Mouse (Mus musculus): ENCODE measurements around the gene Met. TPM values are rescaled to one million over a fixed set of nuclear protein-coding genes. Genes with fewer than 3 reads are reported as not detected.

Met gene
- total and polyA plus RNA-seq, 3 experiments = 0.13 to 0.53 (median 0.26) TPM

DNA sequence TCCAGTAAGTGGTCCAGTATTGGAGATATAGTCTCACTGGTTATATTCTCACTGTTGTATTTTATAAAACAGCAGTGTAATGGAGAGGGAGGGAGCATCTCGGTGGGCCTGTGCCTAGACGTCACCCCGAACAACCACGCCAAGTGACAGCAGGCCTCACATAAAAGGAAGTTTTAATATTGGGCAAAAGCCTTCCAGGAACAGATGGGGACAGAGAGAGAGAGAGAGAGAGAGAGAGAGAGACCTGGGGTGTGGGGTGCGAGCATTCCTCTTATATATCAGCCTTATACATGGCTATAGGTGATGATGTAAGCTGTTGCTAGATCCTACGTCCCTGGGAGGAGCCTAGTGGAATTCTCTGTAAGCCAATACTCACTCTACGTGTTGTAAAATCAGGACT is 90.7 kb downstream of the Met start:
- H3K36me3 ChIP-seq (replicated peaks in 1 of 2; ENCODE audit: control insufficient read depth in 1 of 2, insufficient read depth in 1 of 2, low read length in 1 of 2) = no peaks in the 10 kb centered on the region
- H3K4me1 ChIP-seq (ENCODE audit: control insufficient read depth in 1 of 2, insufficient read depth in 2 of 2) = peaks cover 2 to 16% of the 10 kb centered on the region in 2 experiments; a peak in 2 of 4 replicates
- TF ChIP-seq MYC (IDR thresholded peaks at IDR 0.05; ENCODE audit: low read depth, low read length) (no peak), POLR2A (IDR thresholded peaks at IDR 0.05; ENCODE audit: low read depth, low read length) (no peak), ZMIZ1 (IDR thresholded peaks at IDR 0.05; ENCODE audit: low read depth, low read length) (no peak), CHD1 (IDR thresholded peaks at IDR 0.05; ENCODE audit: low read depth, low read length) (no peak), MAFK (IDR thresholded peaks at IDR 0.05; ENCODE audit: insufficient replicate concordance, low read length) (no peak), MAX (IDR thresholded peaks at IDR 0.05; ENCODE audit: low read length) (no peak), ZNF384 (IDR thresholded peaks at IDR 0.05; ENCODE audit: low read depth, low read length) (no peak), JUN (IDR thresholded peaks at IDR 0.05; ENCODE audit: insufficient read depth, low read depth, low read length) (no peak), BHLHE40 (IDR thresholded peaks at IDR 0.05; ENCODE audit: low read depth, low read length) (no peak), SMC3 (IDR thresholded peaks at IDR 0.05; ENCODE audit: low read depth, low read length) (no peak), ZC3H11A (IDR thresholded peaks at IDR 0.05; ENCODE audit: low read depth, low read length) (no peak), E2F4 (IDR thresholded peaks at IDR 0.05; ENCODE audit: insufficient replicate concordance, low read depth, low read length) (no peak), CTCF (conservative IDR thresholded peaks at IDR 0.05 in 1 of 2, IDR thresholded peaks at IDR 0.05 in 1 of 2; ENCODE audit: low read depth in 2 of 2, low read length in 2 of 2) (no peak), MEF2A (IDR thresholded peaks at IDR 0.05; ENCODE audit: borderline replicate concordance, low read depth, low read length) (no peak), KAT2A (IDR thresholded peaks at IDR 0.05; ENCODE audit: insufficient replicate concordance, low read length) (no peak), ETS1 (conservative IDR thresholded peaks at IDR 0.05; ENCODE audit: low read depth, low read length) (no peak), CHD2 (IDR thresholded peaks at IDR 0.05; ENCODE audit: low read length) (no peak)
- H3K27me3 ChIP-seq (replicated peaks) = no peaks in the 10 kb centered on the region
- no peak overlapping the region for H3K27ac ChIP-seq (ENCODE audit: insufficient read depth, low read depth)
- in situ Hi-C loops (cut with MboI; ENCODE audit: low pct_ligation_motif_present, low pct_unique_long_range_greater_than_20kb, low sequenced_read_pairs) = no loop called here
- DNase-seq (ENCODE audit: extremely low read depth) = no peak
- dilution Hi-C loops (cut with MboI; ENCODE audit: extremely low pct_ligation_motif_present, extremely low pct_unique_long_range_greater_than_20kb, low sequenced_read_pairs) = no loop called here
- no peak overlapping the region for H3K4me2 ChIP-seq (ENCODE audit: insufficient read depth, low read depth, poor library complexity, severe bottlenecking)
- no peak overlapping the region for H3K4me3 ChIP-seq (replicated peaks in 1 of 3; ENCODE audit: low read depth in 2 of 3, low read length in 2 of 3, poor library complexity in 1 of 3)
- H3K9ac ChIP-seq (ENCODE audit: insufficient read depth, low read depth) = no peak overlapping the region
- H3K9me3 ChIP-seq (replicated peaks; ENCODE audit: low read length) = no peaks in the 10 kb centered on the region
- no peaks in the 10 kb centered on the region for H3K79me2 ChIP-seq (replicated peaks; ENCODE audit: control insufficient read depth, extremely low read depth, insufficient read depth, poor library complexity, severe bottlenecking)

DNA sequence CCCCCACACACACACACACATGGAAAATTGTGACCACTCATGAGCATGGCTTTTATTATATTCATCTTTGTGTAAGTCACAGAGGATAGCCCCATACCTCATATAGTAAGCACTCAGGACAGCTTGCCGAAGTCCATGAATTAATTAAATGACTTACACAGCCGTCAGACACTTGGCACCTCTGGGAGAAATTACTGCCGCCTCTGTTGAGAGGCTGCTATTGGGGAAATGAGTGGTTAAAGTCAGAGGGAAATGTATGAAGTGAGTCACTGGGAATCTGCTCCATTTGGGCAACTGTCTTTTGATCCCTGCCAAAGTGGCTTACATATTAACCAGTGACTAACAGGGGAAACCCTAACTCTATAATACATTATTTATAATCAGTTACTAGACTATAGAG is 91.2 kb downstream of the Met start:
- H3K9me3 ChIP-seq (replicated peaks; ENCODE audit: low read length) = no peaks in the 10 kb centered on the region
- TF ChIP-seq POLR2A (IDR thresholded peaks at IDR 0.05; ENCODE audit: low read depth, low read length) (no peak), POLR2AphosphoS2 (IDR thresholded peaks at IDR 0.05; ENCODE audit: low read depth, low read length) (no peak), CTCF (conservative IDR thresholded peaks at IDR 0.05 in 1 of 2, IDR thresholded peaks at IDR 0.05 in 1 of 2; ENCODE audit: low read depth in 2 of 2, low read length in 2 of 2) (no peak), ZC3H11A (IDR thresholded peaks at IDR 0.05; ENCODE audit: low read depth, low read length) (no peak), ZNF384 (IDR thresholded peaks at IDR 0.05; ENCODE audit: low read depth, low read length) (no peak), MXI1 (IDR thresholded peaks at IDR 0.05; ENCODE audit: low read depth, low read length) (no peak), JUN (IDR thresholded peaks at IDR 0.05; ENCODE audit: insufficient read depth, low read depth, low read length) (no peak), RAD21 (IDR thresholded peaks at IDR 0.05; ENCODE audit: low read depth, low read length) (no peak)
- H3K27ac ChIP-seq (ENCODE audit: insufficient read depth, low read depth) = no peak overlapping the region
- no peak for DNase-seq (ENCODE audit: extremely low read depth)
- no peaks in the 10 kb centered on the region for H3K79me2 ChIP-seq (replicated peaks; ENCODE audit: control insufficient read depth, extremely low read depth, insufficient read depth, poor library complexity, severe bottlenecking)
- peaks cover 2 to 16% of the 10 kb centered on the region in 2 experiments; a peak in 2 of 4 replicates for H3K4me1 ChIP-seq (ENCODE audit: control insufficient read depth in 1 of 2, insufficient read depth in 2 of 2)
- dilution Hi-C loops (cut with MboI; ENCODE audit: extremely low pct_ligation_motif_present, extremely low pct_unique_long_range_greater_than_20kb, low sequenced_read_pairs) (no loop called here), in situ Hi-C loops (cut with MboI; ENCODE audit: low pct_ligation_motif_present, low pct_unique_long_range_greater_than_20kb, low sequenced_read_pairs) (no loop called here)
- no peak overlapping the region for H3K4me3 ChIP-seq (replicated peaks in 1 of 3; ENCODE audit: low read depth in 2 of 3, low read length in 2 of 3, poor library complexity in 1 of 3)
- H3K27me3 ChIP-seq (replicated peaks) = no peaks in the 10 kb centered on the region
- H3K4me2 ChIP-seq (ENCODE audit: insufficient read depth, low read depth, poor library complexity, severe bottlenecking) = no peak overlapping the region
- no peaks in the 10 kb centered on the region for H3K36me3 ChIP-seq (replicated peaks in 1 of 2; ENCODE audit: control insufficient read depth in 1 of 2, insufficient read depth in 1 of 2, low read length in 1 of 2)
- H3K9ac ChIP-seq (ENCODE audit: insufficient read depth, low read depth) = no peak overlapping the region
